Mouse (Mus musculus): ENCODE results near the gene Lrig3.

GRCm38 (mm10) chr10:126003857-126004256, 37.9 kb downstream of the Lrig3 start:
- no peak for TF ChIP-seq REST (IDR thresholded peaks at IDR 0.05; ENCODE audit: insufficient read depth, insufficient read length)
- no peak for TF ChIP-seq POLR2AphosphoS2 (IDR thresholded peaks at IDR 0.05; ENCODE audit: insufficient read length, low read depth)
- no peak for TF ChIP-seq POLR2A (IDR thresholded peaks at IDR 0.05; ENCODE audit: insufficient read length, low read depth)
- TF ChIP-seq USF1 (IDR thresholded peaks at IDR 0.05; ENCODE audit: low read depth) = no peak
- TF ChIP-seq MYOD1 (IDR thresholded peaks at IDR 0.05; ENCODE audit: control insufficient read depth in 1 of 3, insufficient read length in 2 of 3, low read depth in 2 of 3) = no peak
- no peak for TF ChIP-seq E2F4 (IDR thresholded peaks at IDR 0.05; ENCODE audit: insufficient read depth)
- no peak for TF ChIP-seq CEBPB (IDR thresholded peaks at IDR 0.05; ENCODE audit: insufficient read depth, poor library complexity, severe bottlenecking)
- no peak for TF ChIP-seq TCF3 (IDR thresholded peaks at IDR 0.05; ENCODE audit: insufficient read length, low read depth)
- TF ChIP-seq MYOG (IDR thresholded peaks at IDR 0.05; ENCODE audit: control insufficient read depth in 1 of 3, insufficient read depth in 1 of 3, insufficient read length in 2 of 3, low read depth in 2 of 3) = no peak

Measured in myocyte (in vitro differentiated cells).